Mouse (Mus musculus): Measurements from ENCODE around the gene Atp5f1.
"Not testable (repeated sequence)": the region's sequence is repeated elsewhere in the genome, so short reads cannot be mapped to it uniquely, and the experiment has no call there.

Atp5f1 gene

GRCm38 (mm10) chr3:105959999-105960398 is at the start of gene Atp5f1:
Atp5f1 (minus strand) TSS chr3:105960099.
- DNase-seq = no peak

GRCm38 (mm10) chr3:106003360-106003759 is 43.5 kb upstream of the Atp5f1 start:
- DNase-seq = not testable (repeated sequence)

GRCm38 (mm10) chr3:106001416-106002370 is 41.8 kb upstream of the Atp5f1 start:
- DNase-seq = peak; percentile 9 to 18

- DNase-seq = no peak
Observed at GRCm38 (mm10) chr3:106000707-106001375, 40.9 kb upstream of the Atp5f1 start.

- no peak for DNase-seq
Observed at GRCm38 (mm10) chr3:105994730-105995129, 34.8 kb upstream of the Atp5f1 start.

GRCm38 (mm10) chr3:105991653-105992283 is 31.9 kb upstream of the Atp5f1 start:
- DNase-seq = peak; percentile 19 to 56

- DNase-seq = not testable (repeated sequence)
Observed at GRCm38 (mm10) chr3:105989611-105990010, 29.7 kb upstream of the Atp5f1 start.

GRCm38 (mm10) chr3:105974174-105974573 is 14.3 kb upstream of the Atp5f1 start:
- DNase-seq = no peak

- no peak for DNase-seq
Observed at GRCm38 (mm10) chr3:105973411-105973810, 13.5 kb upstream of the Atp5f1 start, which contains the start of gene Ovgp1. Ovgp1 (plus strand) TSS chr3:105973711.

- no peak for DNase-seq
Observed at GRCm38 (mm10) chr3:105971831-105972446, 12.0 kb upstream of the Atp5f1 start.

GRCm38 (mm10) chr3:105960700-105961099 is 801 bp upstream of the Atp5f1 start:
- no peak for DNase-seq

- no peak for DNase-seq
Observed at GRCm38 (mm10) chr3:105959585-105959984, 314 bp downstream of the Atp5f1 start.

- peak; percentile 95 to 96 for DNase-seq
Observed at GRCm38 (mm10) chr3:105958974-105959580, 822 bp downstream of the Atp5f1 start, which contains the start of gene Wdr77. Wdr77 (plus strand) TSS chr3:105959369.

GRCm38 (mm10) chr3:105958204-105958603 is 1.7 kb downstream of the Atp5f1 start:
- no peak for DNase-seq

- DNase-seq = no peak
Observed at GRCm38 (mm10) chr3:105957235-105957634, 2.7 kb downstream of the Atp5f1 start.

- no peak for DNase-seq
Observed at GRCm38 (mm10) chr3:105951348-105951747, 8.6 kb downstream of the Atp5f1 start.

GRCm38 (mm10) chr3:105936111-105936510 is 23.8 kb downstream of the Atp5f1 start:
- no peak for DNase-seq

- no peak for DNase-seq
Observed at GRCm38 (mm10) chr3:105935033-105935432, 24.9 kb downstream of the Atp5f1 start.

- DNase-seq = no peak
Observed at GRCm38 (mm10) chr3:105933926-105934325, 26.0 kb downstream of the Atp5f1 start.

- DNase-seq = no peak
Observed at GRCm38 (mm10) chr3:105932240-105933071, 27.4 kb downstream of the Atp5f1 start, which contains the start of gene I830077J02Rik. I830077J02Rik (minus strand) TSS chr3:105932664.

- DNase-seq = no peak
Observed at GRCm38 (mm10) chr3:105931095-105931494, 28.8 kb downstream of the Atp5f1 start.
